Mouse (Mus musculus) MEL (cell line): ENCODE measurements at regions not wholly inside any gene's neighbourhood (a gene's known extent, or its start where the extent isn't known, plus 50 kb on each side); places are given as distances from the start of the nearest gene placed in this dataset.
A peak's percentile ranks its signal among the peaks of the same experiment; 100 is the strongest.

Experiments
- DNase-seq: peaks from one replicate; pipeline ENCODE4 v3.0.0; 2011; ENCODE audit warnings: low read depth, low spot score
- H3K27ac ChIP-seq: 2 replicates; pipeline ENCODE4 v1.5.1; 2012; ENCODE audit warnings: low read depth, mild to moderate bottlenecking, control low read depth, low read length, moderate library complexity; ENCODE audit not compliant: control insufficient read depth
- H3K27me3 ChIP-seq, 2 experiments: fragments of 150-350 bp in 1 of 2; sonication (generic) in 1 of 2; 2 replicates each; pipeline ENCODE4 v1.6.1; 2012; ENCODE audit warnings: low read length in 2 of 2, mild to moderate bottlenecking in 2 of 2, improper control_type of control experiment in 1 of 2, moderate library complexity in 1 of 2; ENCODE audit not compliant: insufficient read depth in 2 of 2, control insufficient read depth in 1 of 2
- H3K36me3 ChIP-seq, 2 experiments: 2 replicates each; pipeline ENCODE4 v1.6.1; 2012 to 2014; ENCODE audit warnings: low read length in 2 of 2, improper control_type of control experiment in 1 of 2, inconsistent platforms in 1 of 2, mild to moderate bottlenecking in 1 of 2; ENCODE audit not compliant: insufficient read depth in 2 of 2, control insufficient read depth in 1 of 2
- H3K4me1 ChIP-seq, 2 experiments: fragments of 150-350 bp in 1 of 2; sonication (generic) in 1 of 2; 2 replicates each; pipeline ENCODE4 v1.6.1; 2012; ENCODE audit warnings: low read length in 2 of 2, improper control_type of control experiment in 1 of 2, mild to moderate bottlenecking in 1 of 2; ENCODE audit not compliant: insufficient read depth in 2 of 2, control insufficient read depth in 1 of 2
- H3K4me3 ChIP-seq, 2 experiments: fragments of 150-350 bp in 1 of 2; sonication (generic) in 1 of 2; 2 replicates each; pipeline ENCODE4 v1.5.1; 2012; ENCODE audit warnings: low read depth in 2 of 2, low read length in 2 of 2, mild to moderate bottlenecking in 2 of 2, moderate library complexity in 2 of 2, control low read depth in 1 of 2, improper control_type of control experiment in 1 of 2; ENCODE audit not compliant: control insufficient read depth in 1 of 2, insufficient read depth in 1 of 2
- H3K79me2 ChIP-seq: 2 replicates; pipeline ENCODE4 v1.6.1; 2012; ENCODE audit warnings: mild to moderate bottlenecking, low read length, moderate library complexity; ENCODE audit not compliant: control insufficient read depth, poor library complexity, insufficient read depth
- H3K9ac ChIP-seq: 2 replicates; pipeline ENCODE4 v1.6.1; 2012; ENCODE audit warnings: low read depth, mild to moderate bottlenecking, control low read depth, low read length, moderate library complexity; ENCODE audit not compliant: control insufficient read depth, poor library complexity, severe bottlenecking
- H3K9me3 ChIP-seq: fragments of 150-350 bp; sonication (generic); replicated peaks from 2 replicates; pipeline ENCODE4 v1.6.1; 2012; ENCODE audit warnings: mild to moderate bottlenecking, low read length, improper control_type of control experiment, moderate library complexity; ENCODE audit not compliant: insufficient read depth
- CHD1 ChIP-seq: IDR thresholded peaks from 2 replicates; pipeline ENCODE4 v1.6.1; 2012; ENCODE audit warnings: low read depth, mild to moderate bottlenecking, inconsistent platforms, low read length, improper control_type of control experiment
- CTCF ChIP-seq, 3 experiments: IDR thresholded peaks in 2 of 3; conservative IDR thresholded peaks in 1 of 3; 2 replicates each; pipeline ENCODE4 v1.5.1; 2011 to 2012; ENCODE audit warnings: low read length in 3 of 3, low read depth in 2 of 3, mild to moderate bottlenecking in 2 of 3, improper control_type of control experiment in 1 of 3, inconsistent platforms in 1 of 3, mixed read lengths in 1 of 3, moderate library complexity in 1 of 3; ENCODE audit not compliant: control insufficient read depth in 1 of 3, insufficient read depth in 1 of 3, poor library complexity in 1 of 3, severe bottlenecking in 1 of 3
- E2F4 ChIP-seq: IDR thresholded peaks from 2 replicates; pipeline ENCODE4 v1.6.1; 2011; ENCODE audit warnings: low read depth, low read length, improper control_type of control experiment, borderline replicate concordance
- EP300 ChIP-seq, 2 experiments: IDR thresholded peaks; 2 replicates each; pipeline ENCODE4 v1.6.1; 2011; ENCODE audit warnings: improper control_type of control experiment in 2 of 2, low read length in 2 of 2, low read depth in 1 of 2, mild to moderate bottlenecking in 1 of 2
- ETS1 ChIP-seq: IDR thresholded peaks from 2 replicates; pipeline ENCODE4 v1.6.1; 2012; ENCODE audit warnings: low read depth, mild to moderate bottlenecking, inconsistent platforms, low read length, improper control_type of control experiment, moderate library complexity
- HCFC1 ChIP-seq: IDR thresholded peaks from 2 replicates; pipeline ENCODE4 v1.6.1; 2012; ENCODE audit warnings: low read depth, mild to moderate bottlenecking, inconsistent platforms, low read length, improper control_type of control experiment, moderate library complexity
- JUND ChIP-seq: IDR thresholded peaks from 2 replicates; pipeline ENCODE4 v1.6.1; 2011; ENCODE audit warnings: low read depth, mild to moderate bottlenecking, improper control_type of control experiment, low read length
- MAFK ChIP-seq: IDR thresholded peaks from 2 replicates; pipeline ENCODE4 v1.6.1; 2011; ENCODE audit warnings: low read depth, mild to moderate bottlenecking, low read length, improper control_type of control experiment, borderline replicate concordance
- MAZ ChIP-seq: IDR thresholded peaks from 2 replicates; pipeline ENCODE4 v1.6.1; 2012; ENCODE audit warnings: low read depth, mild to moderate bottlenecking, inconsistent platforms, low read length, improper control_type of control experiment
- MEF2A ChIP-seq: IDR thresholded peaks from 2 replicates; pipeline ENCODE4 v1.6.1; 2014; ENCODE audit warnings: low read depth, mild to moderate bottlenecking, inconsistent platforms, low read length, improper control_type of control experiment; ENCODE audit not compliant: poor library complexity, insufficient replicate concordance, severe bottlenecking; ENCODE audit errors: extremely low read depth
- MXI1 ChIP-seq: IDR thresholded peaks from 2 replicates; pipeline ENCODE4 v1.6.1; 2011; ENCODE audit warnings: mild to moderate bottlenecking, low read depth, low read length, improper control_type of control experiment
- MYB ChIP-seq: IDR thresholded peaks from 2 replicates; pipeline ENCODE4 v1.6.1; 2011; ENCODE audit warnings: mild to moderate bottlenecking, low read depth, low read length, improper control_type of control experiment
- NELFE ChIP-seq: IDR thresholded peaks from 2 replicates; pipeline ENCODE4 v1.6.1; 2011; ENCODE audit warnings: low read depth, low read length, improper control_type of control experiment
- NRF1 ChIP-seq: IDR thresholded peaks from 2 replicates; pipeline ENCODE4 v1.6.1; 2014; ENCODE audit warnings: low read depth, mild to moderate bottlenecking, inconsistent platforms, low read length, improper control_type of control experiment, moderate library complexity; ENCODE audit not compliant: poor library complexity, insufficient read depth, severe bottlenecking
- POLR2AphosphoS5 ChIP-seq: IDR thresholded peaks from 2 replicates; pipeline ENCODE4 v1.6.1; 2012; ENCODE audit warnings: low read depth, borderline replicate concordance, mild to moderate bottlenecking, inconsistent platforms, low read length, moderate library complexity, mixed read lengths
- RAD21 ChIP-seq: IDR thresholded peaks from 2 replicates; pipeline ENCODE4 v1.6.1; 2011; ENCODE audit warnings: mild to moderate bottlenecking, low read depth, low read length, improper control_type of control experiment
- RCOR1 ChIP-seq: IDR thresholded peaks from 2 replicates; pipeline ENCODE4 v1.6.1; 2012; ENCODE audit warnings: low read depth, mild to moderate bottlenecking, inconsistent platforms, low read length, improper control_type of control experiment
- SMC3 ChIP-seq: IDR thresholded peaks from 2 replicates; pipeline ENCODE4 v1.6.1; 2011; ENCODE audit warnings: low read depth, low read length, improper control_type of control experiment
- TAL1 ChIP-seq: IDR thresholded peaks from 2 replicates; pipeline ENCODE4 v1.6.1; 2012; ENCODE audit warnings: mild to moderate bottlenecking, inconsistent platforms, low read length, moderate library complexity, mixed read lengths
- TBP ChIP-seq: IDR thresholded peaks from 2 replicates; pipeline ENCODE4 v1.8.0; 2011; ENCODE audit warnings: low read depth, low read length, improper control_type of control experiment
- UBTF ChIP-seq: IDR thresholded peaks from 2 replicates; pipeline ENCODE4 v1.6.1; 2012; ENCODE audit warnings: low read depth, mild to moderate bottlenecking, inconsistent platforms, low read length, improper control_type of control experiment, moderate library complexity, borderline replicate concordance; ENCODE audit not compliant: insufficient read depth
- USF1 ChIP-seq: IDR thresholded peaks from 2 replicates; pipeline ENCODE4 v1.6.1; 2014; ENCODE audit warnings: low read depth, mild to moderate bottlenecking, inconsistent platforms, low read length, improper control_type of control experiment, moderate library complexity
- USF2 ChIP-seq, 2 experiments: IDR thresholded peaks; 2 replicates each; pipeline ENCODE4 v1.6.1; 2011 to 2012; ENCODE audit warnings: improper control_type of control experiment in 2 of 2, low read length in 2 of 2, borderline replicate concordance in 1 of 2, inconsistent platforms in 1 of 2, low read depth in 1 of 2, mild to moderate bottlenecking in 1 of 2; ENCODE audit not compliant: insufficient read depth in 1 of 2
- ZC3H11A ChIP-seq: IDR thresholded peaks from 2 replicates; pipeline ENCODE4 v1.6.1; 2012; ENCODE audit warnings: low read depth, mild to moderate bottlenecking, inconsistent platforms, low read length, improper control_type of control experiment
- ZMIZ1 ChIP-seq: IDR thresholded peaks from 2 replicates; pipeline ENCODE4 v1.6.1; 2012; ENCODE audit warnings: low read depth, mild to moderate bottlenecking, inconsistent platforms, low read length, improper control_type of control experiment, moderate library complexity
- ZNF384 ChIP-seq: IDR thresholded peaks from 2 replicates; pipeline ENCODE4 v1.6.1; 2012; ENCODE audit warnings: low read depth, mild to moderate bottlenecking, inconsistent platforms, low read length, improper control_type of control experiment

DNA sequence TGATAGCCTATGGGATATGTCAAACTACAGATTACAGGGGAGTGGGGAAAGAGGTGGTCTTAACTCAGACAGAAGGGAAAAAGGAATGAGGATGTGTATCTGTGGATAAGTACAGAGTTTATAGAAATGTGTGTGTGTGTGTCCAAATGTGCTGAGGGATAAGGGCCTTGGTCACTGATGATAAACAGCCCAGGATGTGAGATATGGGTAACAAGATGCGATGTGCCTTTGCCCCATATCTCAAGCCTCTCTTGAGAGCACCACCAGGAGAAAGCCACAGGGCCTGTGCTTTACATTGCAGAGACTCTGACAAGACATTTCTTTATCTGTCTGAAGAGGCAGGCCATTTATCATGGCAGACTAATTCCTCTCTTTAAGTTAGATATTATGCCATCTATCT lies 132.8 kb upstream of the Cited2 start (continued):
- TF ChIP-seq UBTF (no peak), ZC3H11A (no peak; the same call in 1 of the 2 replicates), TBP (0 out of 2 replicates have a peak, but pooled peaks have one; percentile 12), MXI1 (0 out of 2 replicates have a peak, but pooled peaks have one; percentile 28), NELFE (no peak), TAL1 (peak; percentile 84), JUND (no peak), CTCF (IDR thresholded peaks at IDR 0.05 in 2 of 3, conservative IDR thresholded peaks at IDR 0.05 in 1 of 3; ENCODE audit: control insufficient read depth in 1 of 3, insufficient read depth in 1 of 3, low read depth in 2 of 3, low read length in 3 of 3, poor library complexity in 1 of 3, severe bottlenecking in 1 of 3) (no peak), MYB (no peak), HCFC1 (no peak), NRF1 (no peak), ZNF384 (no peak), POLR2AphosphoS5 (no peak), USF2 (IDR thresholded peaks at IDR 0.05; ENCODE audit: borderline replicate concordance in 1 of 2, insufficient read depth in 1 of 2, low read depth in 1 of 2, low read length in 2 of 2) (no peak)
- TF ChIP-seq, all 39 proteins: peak for 15

GRCm38 (mm10) chr10:17592387-17592786 lies 130.6 kb upstream of the Cited2 start:
- Histone ChIP-seq H3K27ac (no peak overlapping the region), H3K4me3 (no peak overlapping the region), H3K9ac (no peak overlapping the region), H3K4me1 (peaks cover 13 to 23% of the 10 kb centered on the region in 2 experiments), H3K79me2 (no peaks in the 10 kb centered on the region), H3K36me3 (peaks cover 0 to 38% of the 10 kb centered on the region in 2 experiments; a peak in 2 of 4 replicates), H3K9me3 (no peaks in the 10 kb centered on the region), H3K27me3 (no peaks in the 10 kb centered on the region)
- TF ChIP-seq RAD21 (no peak), TBP (no peak), JUND (no peak), ETS1 (no peak), MYB (no peak), RCOR1 (no peak), SMC3 (no peak), MAZ (no peak), MEF2A (no peak), EP300 (IDR thresholded peaks at IDR 0.05; ENCODE audit: low read depth in 1 of 2, low read length in 2 of 2) (no peak), ZMIZ1 (no peak), CHD1 (no peak), MAFK (no peak), E2F4 (no peak), USF1 (no peak)
- no peak for DNase-seq
